ENCODE assay signal across 19 mouse cellular contexts in genomic region chr1:132537736-132538135, GRCm38 (mm10). TPM values are rescaled to one million over a fixed set of nuclear protein-coding genes. Genes with fewer than 3 reads are reported as not detected.
DNase-seq lines count a peak whose midpoint lies in the region; ATAC-seq and TF ChIP-seq lines count a peak whose summit lies in the region.
"Had no signal": no experiment of that assay in that cellular context is flagged by ENCODE, and none has a peak within 500 bp of the region (broad histone marks: within the 10 kb centered on the region; RNA-seq: fewer than 3 reads in every experiment).

No protein-coding gene starts in this region.

- H3K4me3 ChIP-seq in hindbrain, embryonic 13.5 days: no peak overlapping the region
- H3K4me3 ChIP-seq in hindbrain, embryonic 16.5 days (ENCODE audit: low read length): no peak overlapping the region
- no peak overlapping the region for H3K4me3 ChIP-seq in midbrain, embryonic 12.5 days
- no peak overlapping the region for H3K4me3 ChIP-seq in midbrain, embryonic 10.5 days
- no peak overlapping the region for H3K4me3 ChIP-seq in midbrain, postnatal 0 days (ENCODE audit: low read depth, low read length)
- H3K4me3 ChIP-seq: intestine, embryonic 15.5 days; limb, embryonic 13.5 days had no signal

- 0 out of 2 replicates have a peak overlapping the region, but pooled peaks have one; percentile 68 for H3K4me2 ChIP-seq in hindbrain, embryonic 13.5 days
- no peak overlapping the region for H3K4me2 ChIP-seq in hindbrain, embryonic 16.5 days (ENCODE audit: low read length)
- peak overlapping the region; percentile 64; the same call in 1 of the 2 replicates for H3K4me2 ChIP-seq in midbrain, embryonic 12.5 days (replicated peaks)
- no peak overlapping the region for H3K4me2 ChIP-seq in midbrain, postnatal 0 days (ENCODE audit: low read depth, low read length, poor library complexity, severe bottlenecking)
- H3K4me2 ChIP-seq: intestine, embryonic 15.5 days; limb, embryonic 13.5 days had no signal

- H3K9me3 ChIP-seq in hindbrain, embryonic 13.5 days: no peaks in the 10 kb centered on the region
- H3K9me3 ChIP-seq in hindbrain, embryonic 16.5 days (ENCODE audit: control insufficient read depth, low read length): no peaks in the 10 kb centered on the region
- H3K9me3 ChIP-seq in midbrain, embryonic 12.5 days: no peaks in the 10 kb centered on the region
- no peaks in the 10 kb centered on the region for H3K9me3 ChIP-seq in midbrain, embryonic 10.5 days (replicated peaks)
- no peaks in the 10 kb centered on the region for H3K9me3 ChIP-seq in midbrain, postnatal 0 days (ENCODE audit: low read length)
- H3K9me3 ChIP-seq: G1E; intestine, embryonic 15.5 days; limb, embryonic 13.5 days had no signal

- 83% methylated on average over 5 of the region's 5 CpGs for WGBS in hindbrain, embryonic 13.5 days
- 74% methylated on average over 5 of the region's 5 CpGs for WGBS in hindbrain, embryonic 16.5 days
- WGBS in midbrain, embryonic 12.5 days: 74% methylated on average over 5 of the region's 5 CpGs
- WGBS in midbrain, embryonic 10.5 days: 71% methylated on average over 5 of the region's 5 CpGs
- WGBS in midbrain, postnatal 0 days: 68% methylated on average over 5 of the region's 5 CpGs

- peak overlapping the region; percentile 58 for H3K27ac ChIP-seq in hindbrain, embryonic 13.5 days
- H3K27ac ChIP-seq in hindbrain, embryonic 16.5 days (ENCODE audit: low read depth, low read length): no peak overlapping the region
- no peak overlapping the region for H3K27ac ChIP-seq in midbrain, embryonic 12.5 days (replicated peaks)
- no peak overlapping the region; the same call in 1 of the 2 replicates for H3K27ac ChIP-seq in midbrain, embryonic 10.5 days (replicated peaks)
- no peak overlapping the region for H3K27ac ChIP-seq in midbrain, postnatal 0 days (ENCODE audit: low read depth, low read length)
- H3K27ac ChIP-seq: intestine, embryonic 15.5 days; limb, embryonic 13.5 days had no signal

- H3K9ac ChIP-seq in hindbrain, embryonic 13.5 days: peak overlapping the region; percentile 29; the same call in 1 of the 2 replicates
- H3K9ac ChIP-seq in hindbrain, embryonic 16.5 days (ENCODE audit: low read depth, low read length): no peak overlapping the region
- H3K9ac ChIP-seq in midbrain, embryonic 12.5 days (replicated peaks): no peak overlapping the region
- H3K9ac ChIP-seq in midbrain, postnatal 0 days (replicated peaks; ENCODE audit: low read length, poor library complexity, severe bottlenecking): no peak overlapping the region
- H3K9ac ChIP-seq: intestine, embryonic 15.5 days; limb, embryonic 13.5 days; liver, postnatal 0 days had no signal

- DNase-seq in midbrain, embryonic 10.5 days (ENCODE audit: low spot score): no peak
- peak; percentile 94 for DNase-seq in cerebellum, adult 9-10 months
- DNase-seq in midbrain, postnatal 0 days (ENCODE audit: low spot score): peak; percentile 52
- no peak for DNase-seq in adrenal gland, postnatal 36 days
- DNase-seq in Muller cell, postnatal 12 days (ENCODE audit: inconsistent ontology term): no peak
- DNase-seq: heart, adult 18-20 months; heart, postnatal 10 days; kidney, postnatal 36 days; liver, postnatal 0 days; thymus, postnatal 14 days had no signal

- peaks cover 24% of the 10 kb centered on the region for H3K27me3 ChIP-seq in hindbrain, embryonic 13.5 days
- H3K27me3 ChIP-seq in hindbrain, embryonic 16.5 days (replicated peaks; ENCODE audit: control insufficient read depth, insufficient read depth, low read length): no peaks in the 10 kb centered on the region
- H3K27me3 ChIP-seq in midbrain, embryonic 12.5 days: peaks cover 38% of the 10 kb centered on the region
- peaks cover 73% of the 10 kb centered on the region for H3K27me3 ChIP-seq in midbrain, embryonic 10.5 days (ENCODE audit: low read depth, poor library complexity, severe bottlenecking)
- no peaks in the 10 kb centered on the region for H3K27me3 ChIP-seq in midbrain, postnatal 0 days (ENCODE audit: insufficient read depth, low read length)

- H3K4me1 ChIP-seq in hindbrain, embryonic 13.5 days (replicated peaks): peaks cover 81% of the 10 kb centered on the region
- H3K4me1 ChIP-seq in hindbrain, embryonic 16.5 days (ENCODE audit: control insufficient read depth, insufficient read depth, low read depth, low read length): peaks cover 18% of the 10 kb centered on the region
- peaks cover 56% of the 10 kb centered on the region for H3K4me1 ChIP-seq in midbrain, embryonic 12.5 days
- peaks cover 57% of the 10 kb centered on the region for H3K4me1 ChIP-seq in midbrain, embryonic 10.5 days
- H3K4me1 ChIP-seq in midbrain, postnatal 0 days (ENCODE audit: insufficient read depth, low read length): peaks cover 22% of the 10 kb centered on the region

- 0 out of 2 replicates have a peak, but pooled peaks cover 3% of the 10 kb centered on the region for H3K36me3 ChIP-seq in hindbrain, embryonic 13.5 days
- no peaks in the 10 kb centered on the region for H3K36me3 ChIP-seq in hindbrain, embryonic 16.5 days (ENCODE audit: control insufficient read depth, insufficient read depth, low read length)
- H3K36me3 ChIP-seq in midbrain, embryonic 12.5 days: no peaks in the 10 kb centered on the region
- no peaks in the 10 kb centered on the region for H3K36me3 ChIP-seq in midbrain, embryonic 10.5 days
- peaks cover 5% of the 10 kb centered on the region; the same call in 1 of the 2 replicates for H3K36me3 ChIP-seq in midbrain, postnatal 0 days (ENCODE audit: insufficient read depth, low read length)
- H3K36me3 ChIP-seq: G1E; intestine, embryonic 15.5 days; limb, embryonic 13.5 days had no signal

- ATAC-seq in hindbrain, embryonic 13.5 days (ENCODE audit: low FRiP score): no peak
- no peak for ATAC-seq in hindbrain, embryonic 16.5 days
- ATAC-seq in midbrain, embryonic 12.5 days (ENCODE audit: low FRiP score, low read depth): no peak
- no peak for ATAC-seq in midbrain, postnatal 0 days (ENCODE audit: low FRiP score)
- ATAC-seq: intestine, embryonic 15.5 days; liver, postnatal 0 days had no signal

- no peak for TF ChIP-seq CTCF in midbrain, postnatal 0 days (IDR thresholded peaks at IDR 0.05)

RNA-seq across cellular contexts. Expression of gene Cntn2, which starts 5.3 kb away (rescaled TPM):
- 57.6 and 67.5 TPM in 2 replicates for polyA plus RNA-seq in hindbrain, embryonic 13.5 days (2015; fragmentation: Nextera tagmentation; extraction: Ambion mirVana)
- 24.3 and 31.0 TPM in 2 replicates for polyA plus RNA-seq in hindbrain, embryonic 16.5 days (2015; fragmentation: Nextera tagmentation; extraction: Ambion mirVana)
- polyA plus RNA-seq in midbrain, embryonic 12.5 days (2016; fragmentation: Nextera tagmentation; extraction: Ambion mirVana): 109 and 112 TPM in 2 replicates
- 14.2 and 34.9 TPM in 2 replicates for polyA plus RNA-seq in midbrain, embryonic 10.5 days (2016; fragmentation: Nextera tagmentation; extraction: Ambion mirVana)
- total RNA-seq in midbrain, postnatal 0 days (2014; rRNA removed): 55.4 and 69.2 TPM in 2 replicates
- 14.7 and 15.6 TPM in 2 replicates for polyA plus RNA-seq in midbrain, postnatal 0 days (2015; fragmentation: Nextera tagmentation; extraction: Ambion mirVana)
- not detected for total RNA-seq in adrenal gland, postnatal 36 days (2021)
- total RNA-seq: common myeloid progenitor, adult 5-6 weeks; megakaryocyte progenitor cell, adult 5-6 weeks had no signal
- polyA plus RNA-seq: C2C12, G1E had no signal

RNA-seq across cellular contexts. Expression of gene Tmem81, which starts 31.7 kb away (rescaled TPM):
- polyA plus RNA-seq in hindbrain, embryonic 13.5 days (2015; fragmentation: Nextera tagmentation; extraction: Ambion mirVana): 0.97 and 1.0 TPM in 2 replicates
- polyA plus RNA-seq in hindbrain, embryonic 16.5 days (2015; fragmentation: Nextera tagmentation; extraction: Ambion mirVana): 0.56 and 0.95 TPM in 2 replicates
- 1.4 and 1.7 TPM in 2 replicates for polyA plus RNA-seq in midbrain, embryonic 12.5 days (2016; fragmentation: Nextera tagmentation; extraction: Ambion mirVana)
- polyA plus RNA-seq in midbrain, embryonic 10.5 days (2016; fragmentation: Nextera tagmentation; extraction: Ambion mirVana): 1.2 and 1.6 TPM in 2 replicates
- total RNA-seq in midbrain, postnatal 0 days (2014; rRNA removed): 0.38 and 1.4 TPM in 2 replicates
- 0.81 and 0.96 TPM in 2 replicates for polyA plus RNA-seq in midbrain, postnatal 0 days (2015; fragmentation: Nextera tagmentation; extraction: Ambion mirVana)
- total RNA-seq in adrenal gland, postnatal 36 days (2021): 1 to 10 TPM; 3.1 to 3.9 TPM

Comparison
In these comparisons a context has a peak if more than half of its experiments do, and no peak if none do; other contexts are left out.
1. H3K4me2 ChIP-seq: peak in hindbrain, embryonic 13.5 days (single experiment) and midbrain, embryonic 12.5 days (single experiment); none in hindbrain, embryonic 16.5 days (single experiment) and midbrain, postnatal 0 days (single experiment).
2. DNase-seq: peak in cerebellum, adult 9-10 months (single experiment) and midbrain, postnatal 0 days (single experiment); none in midbrain, embryonic 10.5 days (single experiment), adrenal gland, postnatal 36 days (0 of 2) and Muller cell, postnatal 12 days (single experiment).